Mouse (Mus musculus): ENCODE data around the gene Cacng2. TPM values are rescaled to one million over a fixed set of nuclear protein-coding genes. Genes with fewer than 3 reads are reported as not detected.
A peak's percentile ranks its signal among the peaks of the same experiment; 100 is the strongest.

Cacng2 gene
- total RNA-seq, 4 experiments from 2014 or later: 45.3 to 47.1 (median 46.5) TPM

DNA sequence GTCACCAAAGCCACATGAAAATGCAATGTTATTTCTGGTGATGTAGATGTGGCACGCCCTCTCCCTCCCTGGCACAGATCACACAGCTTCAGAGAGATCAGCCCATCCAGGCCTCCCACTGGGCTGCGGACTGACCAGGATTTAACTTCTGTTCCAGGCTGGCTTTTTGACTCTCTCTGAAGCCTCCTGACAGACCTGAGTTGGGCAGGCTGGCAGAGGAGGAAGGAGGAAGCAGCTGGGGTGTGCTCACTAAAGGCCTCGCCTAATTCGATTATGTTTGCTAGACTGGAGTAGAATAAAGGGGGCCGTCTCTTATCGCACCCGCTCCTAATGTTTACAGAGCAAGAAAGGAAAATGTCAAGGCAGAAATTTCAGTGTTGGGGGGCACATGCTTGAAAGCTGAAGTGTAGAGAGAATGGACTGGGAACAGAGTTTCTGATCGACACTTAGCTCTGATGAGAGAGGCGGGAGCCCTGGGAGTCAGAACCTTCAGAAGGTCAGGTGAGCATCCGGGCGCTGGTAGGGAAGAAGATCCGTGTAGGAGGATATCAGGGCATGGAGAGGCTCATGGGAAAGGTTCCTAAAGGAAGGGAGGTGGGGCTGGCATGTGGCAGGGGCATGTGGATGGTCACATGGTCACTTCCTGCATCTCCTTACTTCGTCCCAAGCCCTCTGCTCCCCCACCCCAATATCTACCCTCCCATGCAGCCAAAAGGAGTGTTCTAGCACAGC, 36.8 kb downstream of the Cacng2 start:
- no peak for DNase-seq (ENCODE audit: low spot score in 2 of 2)

DNA sequence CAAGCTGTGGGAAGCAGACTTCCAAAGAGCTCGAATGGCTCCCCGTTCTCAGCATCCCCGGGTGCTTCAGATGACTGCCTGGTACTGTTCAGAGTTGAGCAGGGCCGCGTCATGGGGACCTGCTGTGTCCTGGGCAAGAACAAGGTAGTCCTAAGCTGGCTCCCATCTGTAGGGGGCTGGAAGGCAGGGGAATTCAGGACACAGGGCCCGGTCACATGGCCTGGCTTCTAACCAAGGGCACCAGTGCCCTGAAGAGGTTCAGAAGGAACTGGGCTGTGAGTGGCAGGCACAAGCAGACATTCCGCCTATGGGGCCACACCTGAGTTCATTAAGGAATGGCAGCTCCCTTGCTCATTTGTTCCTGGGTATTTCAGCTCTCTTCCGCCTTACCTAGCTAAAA, 37.7 kb downstream of the Cacng2 start:
- no peak for DNase-seq (ENCODE audit: low spot score in 2 of 2)

DNA sequence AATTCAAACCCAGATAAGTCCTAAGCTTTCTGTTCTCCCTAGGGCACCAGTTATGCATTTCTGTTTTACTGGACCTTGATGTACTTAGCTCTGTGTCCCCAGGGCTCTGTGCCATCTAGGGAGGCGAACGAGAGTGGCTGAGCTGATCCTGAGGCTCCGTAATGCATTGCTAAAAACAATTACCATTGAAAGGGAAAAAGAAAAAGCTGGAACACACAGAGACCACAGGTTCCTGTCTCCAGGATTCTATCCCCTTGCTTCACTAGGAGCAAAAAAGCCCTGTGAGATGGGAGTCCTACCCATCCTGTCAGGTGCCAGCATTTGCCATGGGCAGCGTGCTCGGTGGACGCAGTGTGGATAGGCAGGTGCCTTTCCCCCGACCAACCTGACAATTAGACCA, 38.4 kb downstream of the Cacng2 start:
- DNase-seq (ENCODE audit: low spot score in 2 of 2): no peak

DNA sequence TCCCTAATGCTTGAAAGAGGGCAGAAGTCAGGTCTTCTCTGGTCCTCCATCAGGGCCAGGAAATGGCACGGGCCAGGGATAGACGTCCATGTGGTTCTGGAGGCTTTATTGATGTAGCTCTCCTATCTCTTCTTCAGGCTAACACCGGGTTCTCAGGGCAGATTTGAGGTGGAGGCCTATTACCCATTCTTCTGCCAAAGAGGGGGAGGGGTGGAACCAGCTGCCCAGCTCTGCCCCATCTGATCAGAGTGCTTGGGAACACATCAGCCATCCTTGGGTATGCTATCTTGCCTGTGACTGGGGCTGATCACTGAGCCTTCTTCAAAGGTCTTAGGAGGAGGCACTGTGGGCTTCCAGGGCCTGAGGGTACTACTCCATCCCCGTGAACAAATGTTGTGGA, 39.5 kb downstream of the Cacng2 start:
- no peak for DNase-seq (ENCODE audit: low spot score in 2 of 2)

DNA sequence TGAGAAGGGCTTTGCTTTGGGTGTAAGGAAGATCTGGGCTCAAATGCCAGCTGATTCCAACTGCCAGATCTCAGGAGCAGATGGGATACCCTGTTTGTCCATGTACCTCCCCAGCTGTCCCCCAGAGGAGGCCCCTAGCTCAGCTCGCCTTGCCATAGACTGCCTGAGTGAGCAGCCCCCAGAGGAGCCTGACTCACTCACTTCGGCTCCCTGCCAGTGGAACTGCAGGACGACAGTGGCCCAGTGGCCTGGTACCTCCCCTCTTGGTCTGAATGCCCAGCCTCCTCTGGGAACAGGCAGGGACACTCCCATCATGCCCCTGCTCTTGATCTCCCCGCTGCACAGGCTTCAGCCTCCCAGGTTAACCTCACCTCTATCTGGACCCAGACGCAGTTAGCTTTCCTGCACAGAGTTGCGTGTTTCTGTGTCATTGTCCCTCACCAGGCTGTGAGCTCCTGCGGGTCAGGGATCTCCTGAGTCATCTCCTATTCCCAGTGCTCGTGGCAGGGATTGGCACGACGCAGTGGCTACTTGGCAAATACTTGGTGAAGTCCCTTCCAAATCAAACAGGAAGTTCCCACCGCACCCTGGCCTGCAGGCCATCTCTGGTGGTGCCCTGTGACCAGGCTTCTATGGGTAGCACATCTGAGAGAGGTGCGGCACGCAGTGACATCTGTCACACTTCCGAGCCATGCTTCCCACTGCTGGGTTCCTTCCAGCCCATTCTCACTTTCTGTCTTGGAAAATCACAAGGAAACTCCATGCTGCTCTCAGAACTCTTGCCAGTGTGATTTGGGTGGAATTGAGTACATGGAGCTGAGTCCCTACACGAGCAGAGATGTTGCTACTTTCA, 40.8 kb downstream of the Cacng2 start:
- peak in 1 of 2 experiments; percentile 46 for DNase-seq (ENCODE audit: low spot score in 2 of 2)

DNA sequence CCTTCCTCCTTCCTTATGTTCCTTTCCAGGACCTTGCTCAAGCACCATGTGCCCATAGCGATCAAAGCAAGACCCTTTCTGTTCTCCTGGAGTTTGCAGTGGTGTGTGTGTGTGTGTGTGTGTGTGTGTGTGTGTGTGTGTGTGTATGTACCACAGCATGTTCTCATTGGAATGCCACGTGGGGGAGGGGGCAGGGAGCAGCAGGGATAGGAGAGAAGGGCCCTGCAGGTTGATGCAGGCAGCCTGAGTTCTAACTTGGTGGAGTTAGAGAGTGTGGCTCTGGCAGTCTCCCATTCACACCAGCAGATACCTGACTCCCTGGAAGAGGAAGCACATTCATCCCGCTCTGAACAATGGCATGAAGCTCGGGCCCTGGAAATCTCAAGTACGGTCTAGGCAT, 41.6 kb downstream of the Cacng2 start:
- DNase-seq (ENCODE audit: low spot score in 2 of 2): no peak

DNA sequence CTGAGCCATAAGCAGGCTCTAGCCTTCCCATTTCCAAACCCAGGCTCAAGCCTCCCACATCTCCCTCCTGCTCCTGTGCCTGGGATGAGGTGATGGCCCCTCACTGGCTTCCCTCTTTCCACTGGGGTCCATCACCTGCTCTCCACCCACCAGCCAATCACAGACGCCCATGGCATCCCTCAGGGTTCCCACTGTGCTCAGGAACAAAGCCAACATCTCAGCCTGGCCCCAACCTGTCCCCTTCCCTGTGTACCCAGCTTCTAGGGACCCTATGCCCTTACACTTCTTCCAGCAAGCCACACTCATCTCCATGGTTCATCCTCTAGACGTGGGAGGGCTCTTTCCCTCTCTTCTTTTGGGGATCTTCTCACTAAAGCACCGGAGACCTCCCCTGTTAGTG, 43.9 kb downstream of the Cacng2 start:
- DNase-seq (ENCODE audit: low spot score in 2 of 2): no peak

DNA sequence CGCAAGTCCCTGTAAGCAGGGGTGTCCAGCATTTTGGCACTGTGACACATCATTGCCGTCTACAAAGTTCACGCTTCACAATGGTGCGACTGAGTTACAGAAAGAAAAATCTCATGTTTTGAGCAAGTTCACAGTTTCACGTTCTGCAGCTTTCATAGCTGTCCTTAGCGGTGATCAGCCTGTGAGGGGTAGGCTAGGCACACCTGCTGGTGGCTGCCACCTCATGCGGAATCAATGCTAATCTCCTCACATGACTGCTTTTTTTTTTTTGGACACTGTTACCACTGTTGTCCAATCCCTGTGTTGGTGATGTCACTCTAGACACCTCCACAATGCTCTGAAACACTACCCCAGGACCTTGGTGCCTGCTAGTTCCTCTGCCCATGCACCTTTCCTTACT, 46.7 kb downstream of the Cacng2 start:
- DNase-seq (ENCODE audit: low spot score in 2 of 2): no peak

DNA sequence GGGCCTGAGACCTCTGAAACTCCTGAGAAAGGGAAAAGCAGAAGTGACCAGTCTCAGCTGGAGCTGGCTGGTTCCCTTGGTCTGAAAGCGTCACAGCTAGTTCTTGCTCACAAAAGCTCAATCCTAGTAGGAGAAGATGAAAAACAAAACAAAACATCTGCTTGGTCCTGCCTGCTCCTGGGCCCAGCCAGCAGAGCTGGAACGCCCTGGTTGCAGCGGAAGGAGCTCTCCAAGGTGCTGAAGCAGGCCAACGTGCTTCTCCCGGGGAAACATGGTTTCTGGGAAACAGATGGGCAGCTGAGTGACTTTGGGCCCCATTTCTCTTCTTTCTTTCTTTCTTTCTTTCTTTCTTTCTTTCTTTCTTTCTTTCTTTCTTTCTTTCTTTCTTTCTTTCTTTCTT, 53.4 kb downstream of the Cacng2 start:
- DNase-seq (ENCODE audit: low spot score in 2 of 2): no peak

DNA sequence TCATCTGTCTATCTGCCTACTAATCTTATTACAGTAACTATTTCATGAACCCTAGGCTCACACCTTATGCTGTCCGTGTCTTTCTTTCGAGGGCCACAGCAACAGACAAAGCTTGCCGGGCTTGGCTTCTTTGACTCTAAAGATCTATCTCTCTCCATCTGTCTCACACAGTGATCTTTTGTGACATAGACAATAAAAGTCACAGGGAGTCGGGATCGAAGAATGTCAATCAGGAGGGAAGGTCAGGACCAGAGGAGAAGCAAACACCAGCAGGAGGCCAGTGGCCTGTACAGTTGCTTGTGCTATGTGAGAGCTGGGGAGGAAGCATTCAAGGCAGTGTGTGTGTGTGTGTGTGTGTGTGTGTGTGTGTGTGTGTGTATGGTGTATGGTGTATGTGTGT, 54.3 kb downstream of the Cacng2 start:
- no peak for DNase-seq (ENCODE audit: low spot score in 2 of 2)

DNA sequence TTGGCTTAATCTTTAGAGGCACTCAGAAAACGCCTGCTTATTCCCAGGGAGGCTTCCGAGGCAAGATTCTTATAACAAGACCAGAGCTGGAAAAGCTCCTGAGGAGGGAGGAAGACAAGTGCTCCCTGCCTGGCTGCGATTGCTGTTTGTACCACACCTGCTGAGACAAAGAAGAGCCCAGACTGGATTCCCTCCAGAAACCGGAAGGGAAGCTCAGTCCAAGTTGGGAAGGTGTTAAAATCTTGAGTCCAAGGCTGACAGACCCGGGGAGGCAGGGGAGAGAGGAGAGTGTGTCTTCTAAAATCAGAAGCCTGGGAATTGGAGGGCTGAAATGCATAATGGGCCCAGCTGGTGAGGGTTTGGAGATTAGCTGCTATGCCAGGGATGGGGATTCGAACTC, 55.5 kb downstream of the Cacng2 start:
- DNase-seq (ENCODE audit: low spot score in 2 of 2): peak in 1 of 2 experiments; percentile 51

DNA sequence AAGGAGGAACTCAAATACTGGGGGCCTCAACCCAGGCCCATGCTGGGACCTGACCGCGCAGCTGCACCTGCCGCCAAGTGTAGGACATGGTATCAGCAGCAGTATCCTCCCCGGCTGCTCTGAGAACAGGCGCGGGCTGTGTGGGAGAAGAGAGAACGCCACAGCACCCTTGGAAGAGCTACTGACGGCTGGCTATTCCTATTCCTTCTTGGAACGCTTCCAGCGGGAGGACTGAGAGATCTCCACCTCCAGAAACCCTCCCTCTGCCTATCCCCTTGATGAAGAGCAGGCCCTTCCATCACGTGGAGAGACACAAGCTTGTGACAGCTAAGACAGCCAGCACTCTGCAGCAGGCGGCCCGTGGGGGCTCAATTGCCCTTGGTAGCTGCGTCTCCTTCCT, 57.4 kb downstream of the Cacng2 start:
- DNase-seq (ENCODE audit: low spot score in 2 of 2): peak in 1 of 2 experiments; percentile 75

DNA sequence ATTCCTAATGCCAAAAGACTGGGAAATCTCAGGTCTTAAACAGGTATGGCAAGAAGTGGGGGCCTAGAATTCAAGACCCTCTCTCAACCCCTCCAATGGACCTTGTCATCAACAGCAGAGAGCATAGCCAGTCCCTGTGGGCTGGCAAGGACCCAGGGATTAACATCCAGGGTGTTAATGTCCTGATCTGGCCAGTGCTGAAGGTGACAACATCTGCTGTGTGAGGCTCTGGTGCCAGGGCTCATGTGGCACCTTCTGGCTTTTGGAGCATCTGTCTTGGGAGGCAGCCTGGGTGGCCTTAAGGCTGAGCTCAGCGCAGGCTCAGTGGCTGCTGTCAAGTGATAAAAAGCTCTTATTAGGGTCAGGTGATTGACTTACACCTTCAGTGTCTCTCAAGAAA, 62.9 kb downstream of the Cacng2 start:
- no peak for DNase-seq (ENCODE audit: low spot score in 2 of 2)

DNA sequence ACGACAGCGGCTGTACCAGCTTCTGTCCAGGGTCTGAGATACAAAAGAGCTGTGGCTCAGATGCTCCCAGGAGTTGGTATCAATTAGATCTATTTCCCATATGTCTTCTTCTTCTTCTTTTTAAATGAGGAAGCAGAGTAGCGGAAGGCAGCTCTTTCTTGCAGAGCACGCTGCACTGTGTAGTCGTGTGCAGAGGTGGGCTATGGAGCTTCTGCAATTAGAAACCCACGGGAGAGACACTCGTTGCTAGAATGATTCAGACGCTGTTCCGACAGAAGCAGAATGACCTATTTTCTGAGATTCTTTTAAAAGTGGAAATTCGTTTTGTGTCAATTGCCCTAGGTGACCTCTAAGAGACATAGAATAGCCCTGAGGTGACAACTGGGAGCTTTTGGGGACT, 69.1 kb downstream of the Cacng2 start:
- DNase-seq (ENCODE audit: low spot score in 2 of 2): no peak

DNA sequence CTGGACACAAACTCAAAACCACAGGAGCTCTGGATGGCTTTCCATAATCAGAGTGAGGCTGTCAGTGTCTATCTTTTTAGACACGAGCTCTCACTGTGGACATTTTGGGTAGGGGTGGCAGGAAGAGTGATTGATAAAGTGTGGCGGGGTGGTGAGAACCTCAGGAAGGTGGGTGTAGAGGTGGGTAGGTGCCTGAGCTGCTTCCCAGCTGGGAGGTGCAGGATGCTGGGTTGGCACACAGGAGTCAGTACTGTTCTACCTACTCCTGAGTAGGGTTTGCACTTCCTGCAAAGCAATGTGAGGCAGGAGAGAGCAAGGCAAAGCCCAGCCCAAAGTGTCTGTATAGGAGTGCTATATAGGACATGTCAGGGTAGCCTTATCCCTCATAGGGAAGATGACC, 69.9 kb downstream of the Cacng2 start:
- no peak for DNase-seq (ENCODE audit: low spot score in 2 of 2)

DNA sequence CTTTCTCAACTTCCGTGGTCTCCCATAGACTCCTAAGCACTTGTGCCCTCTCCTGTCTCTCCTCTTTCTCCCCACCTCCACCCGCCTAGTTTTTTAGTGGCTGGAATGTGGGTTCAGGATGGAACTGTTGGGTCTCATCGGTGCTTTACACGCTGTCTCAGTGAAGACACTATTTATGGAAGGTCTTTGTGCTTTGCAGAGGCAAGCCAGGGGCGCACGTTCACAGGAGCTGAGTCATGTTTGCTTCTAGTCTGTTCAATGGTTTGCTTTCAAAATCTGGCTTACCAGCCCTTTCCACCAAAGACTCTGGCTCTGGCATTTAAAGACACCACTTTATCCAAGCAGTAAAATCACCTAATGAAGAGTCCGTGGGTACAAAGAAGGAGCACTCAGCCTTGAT, 74.0 kb downstream of the Cacng2 start:
- DNase-seq (ENCODE audit: low spot score in 2 of 2): peak in 1 of 2 experiments; percentile 51

DNA sequence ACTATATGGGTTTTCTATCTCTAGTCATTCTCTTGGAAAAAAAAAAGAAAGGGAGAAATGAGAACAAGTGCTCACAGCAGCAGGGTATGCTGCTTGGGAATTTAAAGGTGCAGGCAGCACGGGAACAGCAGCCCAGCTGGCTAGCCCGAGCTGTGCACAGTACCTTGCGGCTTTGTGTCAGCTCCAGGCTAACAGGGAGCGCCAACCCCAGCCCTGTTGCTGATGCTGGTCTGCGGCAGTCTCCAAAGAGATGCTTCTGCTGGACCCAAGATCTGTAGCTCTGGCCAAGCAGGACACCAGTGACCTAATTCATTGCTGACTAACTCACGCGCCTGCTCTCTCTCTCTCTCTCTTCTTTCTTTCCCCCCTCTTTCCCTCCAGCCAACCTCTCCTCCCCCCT, 74.5 kb downstream of the Cacng2 start:
- DNase-seq (ENCODE audit: low spot score in 2 of 2): no peak

DNA sequence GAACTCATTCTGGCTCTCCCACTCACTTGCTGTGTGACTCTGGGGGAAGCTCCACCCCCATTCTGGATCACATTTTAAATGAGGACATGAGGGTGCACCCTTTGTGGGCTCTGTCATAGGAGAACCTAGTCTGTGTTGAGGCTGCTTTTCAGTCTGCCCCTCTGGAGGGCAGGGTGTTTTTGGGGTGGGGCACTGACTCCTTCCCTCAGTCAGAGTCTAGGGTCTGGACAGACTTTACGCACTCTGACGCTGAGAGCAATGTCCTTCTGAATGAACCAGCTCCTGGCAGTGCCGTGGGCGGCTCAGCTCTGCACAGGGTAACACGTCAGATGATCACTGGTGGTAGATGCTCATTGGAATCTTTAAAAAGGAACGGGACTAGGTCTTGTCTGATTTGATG, 75.0 kb downstream of the Cacng2 start:
- DNase-seq (ENCODE audit: low spot score in 2 of 2): peak; percentile 56 to 64

DNA sequence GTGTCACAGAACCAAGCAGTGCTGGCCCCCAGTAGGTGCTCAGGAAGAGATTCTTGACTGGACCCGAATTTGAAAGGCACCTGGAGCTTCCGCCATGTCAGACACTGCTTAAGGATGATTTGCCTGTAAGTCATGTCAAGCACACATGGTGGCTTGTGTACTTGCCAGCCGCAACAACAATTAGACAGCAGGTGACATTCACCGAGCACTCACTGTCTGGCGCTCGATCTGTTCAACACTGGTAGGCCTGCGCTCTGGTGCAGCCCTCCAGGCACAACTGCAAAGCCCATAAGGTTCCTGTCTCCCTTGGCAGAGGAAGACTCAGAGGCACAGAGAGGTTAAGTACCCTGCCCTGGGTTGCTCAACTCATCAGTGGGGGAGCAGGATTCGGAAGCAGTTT, 77.1 kb downstream of the Cacng2 start:
- DNase-seq (ENCODE audit: low spot score in 2 of 2): no peak

DNA sequence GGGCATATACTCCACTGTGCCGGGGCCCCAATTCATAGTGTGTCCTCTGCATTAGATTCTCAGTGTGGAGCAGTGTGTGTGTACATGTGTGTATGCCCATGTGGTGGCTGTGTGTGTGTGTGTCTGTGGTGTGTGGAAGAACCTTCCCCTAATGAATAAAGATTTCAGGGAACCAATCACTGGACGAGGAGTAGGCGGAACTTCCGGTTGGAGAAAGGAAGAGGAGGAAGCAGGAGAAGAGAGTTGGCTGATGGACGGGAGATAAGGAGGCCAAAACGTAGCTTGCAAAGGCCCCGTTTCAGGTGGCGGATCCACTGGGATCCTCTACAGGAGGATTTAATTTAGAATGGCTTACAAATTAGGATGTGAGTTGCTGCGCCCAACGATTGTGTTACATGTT, 82.2 kb downstream of the Cacng2 start:
- DNase-seq (ENCODE audit: low spot score in 2 of 2): no peak

DNA sequence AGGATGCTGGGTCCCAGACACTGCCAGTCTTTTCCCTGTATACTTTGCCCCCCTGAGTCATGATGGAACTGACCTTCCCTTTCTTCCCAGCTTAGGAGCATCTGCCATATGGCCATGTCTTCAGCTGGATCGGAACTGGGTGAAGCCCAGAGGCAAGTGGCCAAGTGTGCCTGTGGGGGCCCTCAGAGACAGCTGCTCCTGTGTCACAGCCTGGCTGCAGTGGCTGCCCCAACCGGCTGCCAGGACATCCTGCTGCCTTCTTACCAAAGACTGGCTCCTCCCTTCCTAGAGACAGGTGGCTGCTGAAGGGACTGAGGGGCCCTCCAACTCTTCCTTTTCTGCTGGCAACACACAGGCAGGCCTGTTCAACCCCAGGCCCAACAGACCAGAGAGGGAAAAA, 83.2 kb downstream of the Cacng2 start:
- DNase-seq (ENCODE audit: low spot score in 2 of 2): no peak

DNA sequence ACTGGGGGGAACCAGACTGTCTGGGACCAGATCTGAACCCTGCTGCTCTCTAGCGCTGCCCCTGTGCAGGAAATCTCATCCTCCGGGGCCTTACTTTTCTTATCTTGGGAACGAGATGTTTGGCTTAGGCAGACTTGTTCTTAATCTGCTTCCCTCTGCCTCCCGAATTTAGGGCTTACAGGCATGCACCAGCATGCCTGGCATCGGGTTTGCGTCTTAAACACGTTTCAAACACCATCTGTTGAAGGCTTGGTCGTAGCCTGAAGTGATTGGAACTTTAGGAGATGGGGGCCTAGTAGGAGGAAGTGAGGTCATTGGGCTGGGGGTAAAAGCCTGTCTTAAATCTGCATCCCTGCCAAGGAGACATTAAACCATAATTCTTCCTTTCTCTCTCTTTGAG, 89.9 kb downstream of the Cacng2 start:
- no peak for DNase-seq (ENCODE audit: low spot score in 2 of 2)

DNA sequence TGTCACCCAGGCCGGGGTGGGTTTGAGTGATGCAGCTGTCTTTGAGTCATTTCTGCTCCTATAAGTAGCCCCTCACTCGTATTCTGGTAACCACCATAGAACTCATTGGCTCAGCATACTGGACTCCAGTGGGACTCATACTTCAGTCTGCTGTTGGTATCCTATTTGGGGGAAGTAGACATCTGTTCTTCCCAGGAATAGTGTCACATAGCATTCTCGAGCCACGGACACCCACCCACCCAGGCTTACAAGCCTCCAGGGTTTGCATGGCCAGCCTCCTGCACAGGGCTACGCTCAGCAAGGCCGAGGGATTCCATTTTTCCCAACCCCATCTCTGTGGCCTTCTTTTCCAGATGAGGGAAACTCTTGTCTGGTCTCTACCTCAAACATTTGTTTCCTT, 93.3 kb downstream of the Cacng2 start:
- DNase-seq (ENCODE audit: low spot score in 2 of 2): peak in 1 of 2 experiments; percentile 45
